Mouse (Mus musculus): Measurements from ENCODE around the gene Ncapd2.
A peak's percentile ranks its signal among the peaks of the same experiment; 100 is the strongest.

Ncapd2 gene

DNA sequence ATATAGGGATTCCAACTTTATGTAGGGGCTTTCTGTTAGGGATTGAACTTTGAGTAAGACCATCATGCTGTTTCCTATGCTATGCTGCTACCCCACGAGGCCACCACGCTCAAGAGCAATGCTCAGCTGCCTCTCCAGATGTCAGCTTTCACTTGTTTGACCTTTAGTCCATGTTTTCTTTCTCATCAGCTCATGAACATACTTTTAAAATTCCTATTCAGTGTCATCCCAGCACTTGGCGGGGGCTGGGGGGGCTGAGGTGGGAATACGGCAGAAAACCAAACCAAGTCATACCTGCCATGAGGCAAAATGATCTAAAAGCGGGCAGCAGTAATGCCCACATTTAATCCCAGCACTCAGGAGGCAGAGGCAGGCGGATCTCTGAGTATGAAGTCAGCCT, 21.6 kb upstream of the Ncapd2 start:
- DNase-seq, result no peak

DNA sequence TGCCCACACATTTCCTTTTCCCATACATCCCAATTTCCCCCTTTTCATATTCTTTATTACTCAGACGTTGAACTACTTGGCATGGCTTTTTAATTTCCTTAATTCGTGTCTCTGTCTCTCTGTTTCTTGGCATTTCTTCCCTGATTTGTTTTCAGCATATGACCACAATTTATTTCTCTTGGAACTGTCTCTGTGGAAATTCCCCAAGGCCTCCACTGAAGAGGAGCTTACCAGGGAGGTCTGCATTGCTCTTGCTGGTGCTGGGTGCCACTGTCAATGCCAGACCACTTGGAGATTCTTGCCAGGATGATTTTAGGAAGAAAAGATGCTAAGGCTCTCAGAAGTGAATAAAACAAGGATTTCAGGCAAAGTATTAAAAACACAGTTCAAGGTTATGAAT, 21.1 kb upstream of the Ncapd2 start:
- no peak for DNase-seq

DNA sequence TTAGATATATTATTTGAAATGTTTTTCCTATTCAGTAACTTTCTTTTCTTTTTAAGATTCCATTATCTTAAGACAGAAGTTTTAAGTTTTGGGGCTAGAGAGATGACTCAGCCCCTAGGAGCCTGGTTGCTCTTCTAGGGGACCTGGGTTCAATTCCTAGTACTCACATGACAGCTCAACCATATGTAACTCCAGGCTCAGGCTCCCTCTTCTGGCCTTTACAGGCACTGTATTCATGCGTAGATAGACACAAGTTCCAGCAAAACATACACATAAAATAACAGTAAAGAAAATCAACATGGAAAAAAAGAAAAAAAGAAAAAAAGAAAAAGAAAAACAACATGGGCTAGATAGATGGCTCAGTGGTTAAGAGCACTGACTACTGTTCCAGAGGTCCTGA, 18.9 kb upstream of the Ncapd2 start:
- no peak for DNase-seq

DNA sequence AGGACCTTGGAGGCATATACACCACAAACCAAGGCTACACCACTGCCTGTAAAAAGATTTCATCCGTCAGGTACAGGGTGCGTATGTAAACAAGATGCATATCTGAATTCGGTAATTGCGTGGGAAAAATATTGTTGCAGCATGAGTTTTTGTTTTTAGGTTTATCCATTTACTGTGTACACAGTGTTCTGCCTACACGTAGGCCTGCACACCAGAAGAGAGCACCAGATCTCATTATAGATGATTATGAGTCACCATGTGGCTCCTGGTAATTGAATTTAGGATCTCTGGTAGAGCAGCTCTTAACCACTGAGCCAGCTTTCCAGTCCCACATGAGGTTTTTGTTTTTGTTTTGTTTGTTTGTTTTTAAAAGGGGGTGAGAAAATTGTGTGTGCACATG, 5.7 kb upstream of the Ncapd2 start:
- no peak for DNase-seq

DNA sequence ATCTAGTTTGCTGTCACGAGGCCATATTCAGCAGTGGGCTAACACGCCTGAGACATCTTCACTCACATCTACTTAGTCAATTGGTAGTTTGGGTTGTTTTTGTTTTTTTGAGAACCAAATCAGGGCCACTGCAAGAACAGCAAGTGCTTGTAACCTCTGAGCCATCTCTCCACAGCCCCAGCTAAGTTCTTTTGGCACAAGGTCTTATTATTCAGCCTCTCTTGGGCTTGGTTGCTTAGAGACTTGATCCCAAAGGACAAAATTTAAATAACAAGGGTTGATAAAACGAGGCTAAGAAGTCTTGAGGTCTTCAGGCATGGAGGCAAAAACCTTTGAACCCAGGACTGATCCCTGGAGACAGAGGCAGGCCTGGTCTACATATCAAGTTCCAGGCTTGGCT, 4.8 kb upstream of the Ncapd2 start:
- DNase-seq, result no peak

DNA sequence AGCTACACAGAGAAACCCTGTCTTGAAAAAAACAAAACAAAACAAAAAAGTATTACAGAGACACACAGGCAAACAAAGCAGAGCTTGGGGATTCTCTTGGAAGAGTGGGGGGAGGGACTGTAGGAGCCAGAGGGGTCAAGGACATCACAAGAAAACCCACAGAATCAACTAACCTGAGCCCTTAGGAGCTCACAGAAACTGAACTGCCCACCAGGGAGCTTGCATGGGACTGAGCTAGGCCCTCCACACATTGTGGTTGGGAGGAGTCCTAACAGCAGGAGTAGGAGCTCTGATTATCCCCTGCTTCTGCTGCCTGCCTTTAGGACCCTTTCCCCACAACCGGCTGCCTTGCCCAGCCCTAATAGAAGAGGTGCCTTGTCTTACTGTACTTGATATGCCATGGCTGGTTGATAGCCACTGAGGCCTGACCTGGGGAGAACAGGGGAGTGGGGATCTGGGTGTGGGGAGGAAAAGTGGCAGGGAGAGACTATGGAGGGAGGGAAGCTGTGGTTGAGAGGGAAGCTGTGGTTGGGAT, 4.1 kb upstream of the Ncapd2 start:
- DNase-seq, result no peak

DNA sequence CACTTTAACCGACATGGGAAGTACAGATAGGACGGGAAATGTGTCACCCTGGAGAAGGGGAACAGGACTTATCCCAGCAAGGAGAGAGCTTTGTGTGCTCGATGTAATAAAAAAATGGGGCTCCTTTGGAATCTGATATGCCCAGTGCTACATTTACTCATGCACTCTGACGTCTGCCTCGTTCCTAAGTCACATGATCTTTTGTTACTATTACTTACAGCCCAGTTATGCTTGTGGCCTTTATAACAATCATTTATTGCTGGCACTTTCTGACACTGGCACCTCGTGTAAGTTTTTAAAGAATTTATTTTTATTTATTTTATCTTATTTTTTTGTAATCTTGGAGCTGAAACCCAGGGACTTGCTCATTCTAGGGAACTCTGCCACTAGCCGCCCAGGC, 1.9 kb upstream of the Ncapd2 start:
- DNase-seq, result no peak

DNA sequence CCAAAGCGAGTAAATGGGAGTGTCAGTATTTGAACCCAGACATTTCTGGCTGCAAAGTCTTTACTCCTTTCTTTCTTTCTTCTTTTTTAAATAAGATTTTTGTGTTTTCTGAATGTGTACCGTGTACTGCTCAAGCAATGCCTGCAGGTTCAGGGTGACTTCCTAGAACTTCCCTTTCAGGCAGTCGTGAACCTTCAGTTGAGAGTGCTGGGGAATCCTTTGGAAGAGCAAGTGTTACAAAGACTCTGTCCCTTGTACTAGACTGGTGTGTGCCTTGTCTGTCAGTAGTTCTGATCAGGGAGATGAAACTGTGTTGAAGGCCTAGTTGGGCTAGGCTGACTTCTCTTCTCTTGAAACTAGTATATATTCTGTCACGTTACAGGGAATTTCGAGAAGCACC, 1.3 kb upstream of the Ncapd2 start:
- DNase-seq, result no peak

DNA sequence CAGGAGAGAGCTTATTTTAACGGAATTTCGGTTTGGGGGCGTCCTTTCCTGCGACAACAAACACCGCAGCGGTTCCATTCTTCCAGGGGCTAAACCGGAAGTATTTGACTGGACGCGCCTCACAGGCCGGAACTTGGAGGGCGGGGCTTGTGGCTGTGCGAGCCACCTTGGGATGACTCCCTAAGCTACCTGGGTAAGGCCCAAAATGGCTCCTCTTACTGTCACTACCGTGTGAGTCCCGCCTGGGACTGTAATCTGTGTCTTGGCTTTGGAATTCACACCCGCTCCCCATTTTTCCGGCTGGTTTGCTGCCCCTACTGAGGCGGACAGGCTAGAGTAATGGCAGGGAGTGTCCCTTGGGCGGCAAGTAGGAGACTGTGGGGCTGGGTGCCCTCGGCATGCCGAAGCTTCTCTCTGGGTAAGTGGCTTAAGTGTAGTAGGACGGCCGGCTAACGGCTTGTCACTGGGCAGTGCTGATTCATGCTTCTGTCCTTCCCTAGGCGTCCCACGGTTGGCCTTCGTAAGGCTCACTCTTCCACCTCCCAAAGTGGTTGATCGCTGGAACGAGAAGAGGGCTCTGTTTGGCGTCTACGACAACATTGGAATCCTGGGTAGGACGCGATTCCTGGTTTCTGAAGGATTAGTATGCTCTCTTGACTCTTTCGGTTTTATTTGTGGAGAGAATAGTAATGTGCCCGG, 664 bp upstream of the Ncapd2 start:
- DNase-seq, result peak; percentile 91 to 92

DNA sequence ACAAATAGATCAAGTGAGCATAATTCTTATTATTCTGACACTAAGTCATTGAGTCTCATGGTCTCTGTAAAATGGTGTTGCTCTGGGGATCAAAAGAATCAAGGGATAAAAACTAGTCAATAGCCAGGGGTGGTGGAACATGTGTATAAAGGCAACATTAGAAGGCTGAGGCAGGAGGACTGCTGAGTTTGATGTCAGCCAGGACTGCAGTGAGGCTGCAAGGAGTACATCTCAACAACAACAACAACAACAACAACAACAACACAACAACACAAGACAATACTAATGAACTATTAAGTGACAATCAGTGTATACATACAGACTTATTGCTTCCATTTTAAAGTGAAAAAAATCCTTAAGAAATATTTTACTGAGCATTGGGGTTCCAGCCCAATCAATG, 685 bp downstream of the Ncapd2 start:
- no peak for DNase-seq

DNA sequence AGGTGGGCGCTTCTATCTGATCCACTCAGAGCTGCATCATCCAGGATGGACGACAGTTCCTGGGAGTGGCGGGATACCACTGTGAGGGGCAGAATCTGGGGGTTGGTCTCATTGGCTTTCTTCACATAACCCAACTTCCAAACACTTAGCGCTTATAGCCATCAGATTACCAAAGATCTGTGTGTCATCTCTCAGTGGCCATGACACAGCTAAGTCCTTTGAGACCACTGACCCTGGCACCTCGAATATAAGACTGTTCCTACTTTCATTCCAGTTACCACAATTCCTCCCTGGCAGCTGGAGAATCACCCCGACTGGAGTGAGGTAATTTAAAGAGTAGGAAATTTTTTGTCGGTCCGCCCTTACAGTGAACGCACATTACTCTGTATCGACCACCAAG, 5.3 kb downstream of the Ncapd2 start:
- DNase-seq, result no peak

DNA sequence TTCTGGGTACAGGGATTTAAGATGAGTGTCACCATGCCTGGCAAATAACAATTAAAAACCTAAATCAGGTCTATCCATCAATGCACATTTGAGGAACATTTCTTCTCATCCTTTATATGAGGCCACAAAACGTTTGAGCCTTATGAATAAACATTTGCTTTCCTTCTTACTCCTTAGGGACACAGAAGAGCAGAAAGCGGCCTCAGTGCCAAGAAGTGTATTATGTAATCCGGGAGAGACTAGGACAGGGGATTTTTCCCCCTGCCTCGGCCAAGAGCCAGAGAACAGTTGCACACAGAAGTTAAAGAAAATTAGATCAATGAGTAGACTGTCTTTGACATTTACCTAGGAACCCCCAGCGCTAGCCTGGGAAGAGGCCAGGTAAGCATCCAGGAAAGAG, 9.4 kb downstream of the Ncapd2 start:
- no peak for DNase-seq

DNA sequence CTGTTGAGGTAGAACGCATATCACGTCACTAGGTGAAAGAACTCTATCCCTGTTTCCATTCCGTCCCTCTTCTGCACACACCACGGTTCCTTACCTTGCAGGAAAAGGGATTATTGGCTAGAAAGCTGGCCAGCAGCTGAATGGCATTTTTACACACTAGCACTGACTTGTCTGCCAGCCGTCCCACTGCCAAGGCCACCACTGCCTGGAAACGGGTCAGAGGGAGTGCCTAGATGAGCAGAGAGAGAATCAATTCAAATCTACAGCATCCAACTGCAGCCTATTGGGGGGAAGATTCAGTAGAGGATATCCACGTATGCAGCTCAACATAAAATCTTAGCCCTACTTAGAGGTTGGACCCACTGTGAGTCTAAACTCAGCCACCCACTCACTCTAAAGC, 11.9 kb downstream of the Ncapd2 start:
- no peak for DNase-seq

DNA sequence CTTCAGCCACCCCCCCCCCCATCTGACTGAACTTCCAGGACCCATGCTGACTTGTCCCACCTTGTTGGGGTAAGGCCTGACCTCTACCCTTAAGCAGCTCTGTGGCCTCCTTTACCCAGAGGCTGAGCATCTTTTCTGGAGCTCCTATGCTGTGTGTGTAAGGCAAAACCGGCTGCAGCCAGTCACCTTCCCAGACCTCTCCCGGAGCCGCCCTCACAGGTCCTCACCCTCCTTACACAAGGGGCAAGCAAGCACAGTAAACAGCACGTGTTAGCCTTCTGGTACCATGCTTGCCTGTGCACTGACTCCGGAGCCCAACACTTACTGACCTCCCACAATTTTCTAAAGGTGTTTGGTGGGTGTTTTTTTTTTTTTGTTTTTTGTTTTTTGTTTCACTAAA, 16.0 kb downstream of the Ncapd2 start:
- DNase-seq, result no peak

DNA sequence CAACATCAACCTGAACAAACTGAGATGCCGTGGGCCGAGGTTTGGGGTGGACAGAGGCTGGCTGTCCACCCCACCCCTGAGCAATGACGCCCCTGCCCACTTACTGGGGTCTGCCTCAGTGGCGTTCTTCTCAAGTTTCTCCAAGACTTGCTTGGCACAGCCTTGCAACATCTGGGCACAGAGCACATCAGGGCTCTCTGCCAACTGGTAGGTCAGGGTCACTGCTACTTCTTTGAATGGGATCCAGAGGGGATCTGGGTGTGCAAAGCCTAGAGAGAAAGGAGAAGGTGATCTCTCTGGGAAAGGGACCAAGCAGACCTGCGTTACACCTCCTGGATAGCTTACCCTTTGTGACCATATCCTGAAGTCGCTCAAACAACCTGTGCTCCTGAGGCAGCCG, 18.2 kb downstream of the Ncapd2 start:
- no peak for DNase-seq

DNA sequence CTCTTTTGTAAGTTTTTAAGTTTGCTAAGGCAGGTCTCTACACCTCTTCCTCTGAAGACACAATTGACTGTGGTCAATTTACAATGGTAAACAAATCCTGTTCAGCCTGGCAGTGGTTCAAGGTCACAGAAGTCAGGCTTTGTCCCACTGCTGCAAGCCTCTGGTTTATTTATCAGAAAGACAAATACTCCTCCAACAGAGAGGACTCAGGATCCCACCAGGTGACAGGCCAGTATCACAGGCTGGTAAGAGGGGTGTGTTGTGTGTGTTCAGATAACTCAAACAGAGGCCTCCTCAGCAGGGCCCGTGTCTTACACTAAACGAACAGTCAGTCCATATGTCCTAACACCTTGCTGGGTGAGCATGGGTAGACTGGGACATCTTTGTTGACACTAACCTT, 19.0 kb downstream of the Ncapd2 start:
- no peak for DNase-seq

DNA sequence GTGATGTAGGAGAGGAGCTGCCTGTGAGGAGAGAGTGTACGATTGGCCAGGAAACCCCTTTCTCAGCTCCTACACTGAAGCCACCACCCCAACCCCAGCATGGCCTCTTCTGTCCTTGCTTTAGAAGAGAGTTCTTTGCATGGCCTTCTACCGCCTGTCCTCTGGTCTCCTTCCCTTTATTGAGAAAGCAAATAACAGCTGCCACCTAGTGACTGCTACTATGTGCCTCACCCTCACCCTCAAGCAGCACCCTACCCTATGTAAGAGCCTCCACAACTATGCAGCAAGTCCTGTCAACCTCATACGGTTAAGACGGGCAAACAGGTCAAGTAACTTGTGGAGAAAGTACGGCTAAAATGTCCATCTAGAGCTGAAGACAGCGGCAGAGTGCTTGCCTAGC, 21.3 kb downstream of the Ncapd2 start:
- no peak for DNase-seq

DNA sequence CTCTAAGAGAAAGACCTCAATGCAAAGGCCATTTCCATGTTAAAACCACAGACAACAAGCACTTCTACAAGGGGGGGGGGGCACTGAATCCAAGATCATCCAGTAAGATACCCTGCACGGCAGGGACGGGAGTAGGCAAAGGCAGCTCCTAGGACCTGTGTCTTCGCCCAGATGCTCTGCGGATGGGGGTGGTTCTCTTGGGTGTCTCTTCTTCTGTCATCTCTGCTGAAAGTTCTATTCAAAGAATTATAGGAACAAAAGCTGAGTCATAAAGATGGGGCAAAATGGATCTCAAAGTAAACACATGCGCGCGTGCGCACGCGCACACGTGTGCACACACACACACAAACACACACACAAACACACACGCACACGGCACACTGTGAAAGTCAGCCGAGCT, 23.4 kb downstream of the Ncapd2 start:
- no peak for DNase-seq

DNA sequence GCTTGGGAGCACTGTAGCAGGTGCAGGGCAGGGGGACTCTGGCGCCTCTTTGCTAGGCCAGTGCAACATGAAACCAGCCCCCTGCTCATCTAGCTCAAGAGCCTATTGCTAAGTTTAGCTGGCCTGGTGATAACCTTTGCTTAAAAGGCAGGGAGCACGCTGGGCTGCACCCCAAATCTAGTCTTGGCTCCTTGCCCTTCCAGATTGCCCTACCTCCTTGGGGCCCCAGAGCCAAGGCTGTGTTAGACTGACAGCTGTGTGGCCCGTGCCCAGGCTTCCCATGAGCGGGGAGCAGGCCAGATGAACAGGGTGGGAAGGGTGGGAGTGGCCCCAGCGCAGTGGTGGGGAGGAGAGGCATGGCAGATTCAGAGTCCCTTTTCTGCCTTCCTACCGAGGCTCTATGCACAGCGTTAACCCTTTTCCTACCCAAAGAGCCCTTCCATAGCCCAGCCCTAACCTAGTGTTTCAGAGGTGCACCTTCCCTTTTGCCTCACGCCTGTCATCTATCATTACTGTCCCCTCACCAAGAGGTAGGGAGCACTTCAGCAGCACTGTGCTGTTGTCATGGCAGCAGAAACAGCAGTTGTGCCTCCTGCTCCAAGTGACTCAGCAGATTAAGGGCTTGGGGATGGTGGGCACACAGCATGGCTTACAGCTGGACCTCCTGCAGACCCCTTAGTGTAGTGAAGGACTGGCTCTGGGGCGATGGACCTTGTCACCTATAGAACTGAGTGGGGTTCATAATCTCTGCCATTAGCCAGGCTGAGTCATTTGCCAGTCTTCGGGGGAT, 24.4 kb downstream of the Ncapd2 start:
- no peak for DNase-seq

DNA sequence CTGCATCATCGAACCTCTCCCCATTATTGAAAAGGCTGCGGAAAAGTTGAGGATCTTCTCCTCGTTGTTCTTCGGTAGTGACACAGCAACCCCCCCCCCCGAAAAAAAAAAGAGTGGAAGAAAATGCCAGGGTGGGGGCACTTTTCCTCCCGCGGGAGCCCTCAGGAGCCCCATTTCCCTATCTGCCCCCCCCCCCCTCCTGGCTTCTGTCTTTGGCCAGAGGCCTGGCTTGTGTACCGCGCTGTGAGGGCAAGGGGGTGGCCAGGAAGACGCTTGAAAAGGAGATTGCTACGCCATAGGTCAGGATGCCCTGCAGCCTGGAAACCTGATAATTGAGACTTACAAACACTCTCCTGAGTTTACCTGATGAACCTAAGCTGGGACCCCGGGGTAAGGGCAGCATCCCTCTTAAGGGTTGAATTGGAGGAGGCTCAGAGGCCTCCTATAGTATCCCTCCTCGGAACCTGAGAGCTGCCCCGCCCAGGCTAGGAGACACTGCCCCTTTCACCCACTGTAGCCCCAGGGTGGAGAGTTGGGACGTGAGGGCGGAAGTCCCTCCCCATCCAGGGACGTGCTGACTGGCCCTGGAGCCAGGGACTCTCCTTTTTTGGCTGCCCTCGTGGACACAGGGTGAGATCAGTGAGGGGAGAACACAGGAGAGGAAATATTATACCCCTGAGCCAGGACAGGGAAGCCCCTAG, 25.3 kb downstream of the Ncapd2 start, which contains the start of gene Gapdh:
Gapdh (minus strand) TSS at position 417 of the 701 bp plus-strand sequence.
- DNase-seq, result no peak

DNA sequence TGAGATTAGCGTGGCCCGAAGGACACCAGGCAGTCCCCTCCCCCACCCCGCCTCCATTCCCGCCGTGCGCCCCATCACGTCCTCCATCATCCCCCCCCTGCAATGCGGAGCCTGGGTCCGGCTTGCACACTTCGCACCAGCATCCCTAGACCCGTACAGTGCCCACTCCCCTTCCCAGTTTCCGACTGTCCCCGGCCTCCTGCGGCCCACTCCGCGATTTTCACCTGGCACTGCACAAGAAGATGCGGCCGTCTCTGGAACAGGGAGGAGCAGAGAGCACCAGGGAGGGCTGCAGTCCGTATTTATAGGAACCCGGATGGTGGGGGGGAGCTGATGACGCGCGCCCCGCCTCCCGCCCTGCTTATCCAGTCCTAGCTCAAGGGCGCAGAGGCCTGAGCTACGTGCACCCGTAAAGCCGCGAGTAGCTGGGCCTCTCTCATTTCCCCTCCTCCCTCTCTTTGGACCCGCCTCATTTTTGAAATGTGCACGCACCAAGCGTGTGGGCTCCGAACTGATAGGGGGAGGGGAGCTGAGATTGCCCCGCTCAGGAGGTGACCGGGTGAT, 26.1 kb downstream of the Ncapd2 start:
- peak; percentile 96 to 98 for DNase-seq

DNA sequence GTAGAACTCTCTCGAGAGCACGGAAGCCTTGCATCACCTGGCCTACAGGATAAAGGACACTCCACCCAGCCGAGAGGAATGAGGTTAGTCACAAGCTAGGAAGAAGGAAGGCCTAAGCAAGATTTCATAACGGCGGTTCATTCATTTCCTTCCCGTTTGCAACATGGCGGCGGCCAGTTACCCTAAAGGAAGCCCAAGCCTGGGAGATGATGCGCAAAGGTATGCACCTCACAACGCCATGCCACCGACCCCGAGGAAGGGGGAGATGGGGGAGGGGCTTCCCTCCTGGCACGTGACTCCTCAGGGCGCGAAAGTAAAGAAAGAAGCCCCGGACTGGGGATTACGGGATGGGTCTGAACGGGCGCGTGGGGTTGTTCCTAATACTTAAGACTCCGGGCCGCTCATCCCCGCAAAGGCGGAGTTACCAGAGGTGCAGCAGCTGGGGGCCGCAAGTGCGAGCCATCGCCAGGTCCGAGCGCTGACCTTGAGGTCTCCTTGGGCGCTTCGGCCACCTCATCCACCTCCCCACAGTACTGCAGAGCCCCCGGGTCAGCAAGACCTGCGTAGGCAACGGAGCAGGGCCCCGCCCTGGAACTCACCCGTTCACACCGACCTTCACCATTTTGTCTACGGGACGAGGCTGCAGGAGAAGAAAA, 26.7 kb downstream of the Ncapd2 start:
- DNase-seq, result peak; percentile 68 to 70

All from B cell, adult 2 months (primary cell).